Mouse (Mus musculus): ENCODE measurements at regions not wholly inside any gene's neighbourhood (a gene's known extent, or its start where the extent isn't known, plus 50 kb on each side); places are given as distances from the start of the nearest gene placed in this dataset.

DNA sequence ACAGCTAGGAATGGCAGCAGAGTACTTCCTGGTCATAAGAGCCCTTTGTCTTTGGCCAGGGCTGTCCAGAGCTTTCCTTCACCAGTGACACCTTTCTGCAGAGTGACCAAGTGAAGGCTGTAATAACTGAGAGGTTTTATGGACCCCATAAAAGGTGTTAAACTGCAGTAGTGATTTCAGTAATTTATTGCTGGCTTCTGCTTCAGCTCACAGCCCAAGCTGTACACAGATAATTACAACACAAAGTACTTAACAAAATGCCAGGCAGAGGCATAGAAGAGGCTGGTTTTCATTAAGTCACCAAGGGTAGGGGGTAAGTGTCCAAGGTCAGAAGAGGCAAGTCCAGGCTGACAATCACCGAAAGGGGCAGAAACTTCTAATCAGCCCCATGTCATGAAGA lies 83.8 kb downstream of the Eif4e start:
- Histone ChIP-seq H3K9me3 (replicated peaks; ENCODE audit: control insufficient read depth, low read length) (no peaks in the 10 kb centered on the region), H3K9ac (ENCODE audit: low read depth, low read length) (no peak overlapping the region), H3K27ac (ENCODE audit: low read length) (no peak overlapping the region), H3K36me3 (ENCODE audit: control insufficient read depth, insufficient read depth) (no peaks in the 10 kb centered on the region), H3K27me3 (ENCODE audit: control insufficient read depth, insufficient read depth, low read depth, low read length) (no peaks in the 10 kb centered on the region), H3K4me2 (ENCODE audit: low read depth, low read length) (no peak overlapping the region), H3K4me3 (ENCODE audit: low read depth, low read length) (no peak overlapping the region), H3K4me1 (ENCODE audit: control insufficient read depth, low read depth, low read length) (peaks cover 21% of the 10 kb centered on the region)
- 66% methylated on average over 1 of the region's 1 CpGs for WGBS (ENCODE audit: insufficient replicate concordance)
- ATAC-seq (ENCODE audit: low read depth), result no peak

DNA sequence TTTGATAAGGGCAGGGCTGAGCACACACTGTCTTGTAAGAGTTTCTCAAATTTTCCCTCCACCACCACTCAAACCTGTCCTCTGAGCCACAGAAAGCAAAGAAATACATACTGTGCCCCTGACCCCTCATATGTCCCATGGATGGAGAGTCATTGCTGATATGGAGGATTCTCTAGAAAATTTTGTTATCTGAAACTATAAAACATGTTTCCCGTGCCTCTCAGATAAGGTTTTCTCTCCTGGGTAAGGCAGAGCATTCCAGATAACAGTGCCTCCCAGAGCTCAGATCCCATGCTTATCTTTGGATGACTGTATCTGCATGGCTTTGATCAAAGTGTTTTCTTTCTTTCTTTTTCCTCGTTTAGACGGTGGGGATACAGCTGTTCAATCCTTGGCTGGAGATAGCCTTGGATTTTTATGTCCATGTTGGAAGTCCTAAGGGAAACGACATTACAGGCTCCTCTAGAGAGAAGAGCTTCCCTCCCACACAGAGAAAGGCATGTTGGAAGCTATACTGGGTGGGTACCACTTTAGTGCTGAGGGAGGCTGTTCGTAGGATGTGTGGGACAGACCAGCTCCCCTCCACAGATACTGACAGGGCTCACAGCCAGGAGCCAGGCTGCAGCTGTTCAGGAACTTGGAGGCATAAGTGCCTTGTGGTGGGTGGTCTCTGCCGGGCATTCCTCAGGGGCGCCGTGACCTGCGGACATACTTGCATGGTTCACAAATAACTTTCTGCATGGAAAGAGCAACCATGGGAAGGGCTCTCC lies 87.1 kb downstream of the Eif4e start:
- Histone ChIP-seq H3K27me3 (ENCODE audit: control insufficient read depth, insufficient read depth, low read depth, low read length) (no peaks in the 10 kb centered on the region), H3K9ac (ENCODE audit: low read depth, low read length) (0 out of 2 replicates have a peak overlapping the region, but pooled peaks have one; percentile 23), H3K4me1 (ENCODE audit: control insufficient read depth, low read depth, low read length) (peaks cover 22% of the 10 kb centered on the region), H3K9me3 (replicated peaks; ENCODE audit: control insufficient read depth, low read length) (no peaks in the 10 kb centered on the region), H3K27ac (ENCODE audit: low read length) (peak overlapping the region; percentile 81), H3K4me2 (ENCODE audit: low read depth, low read length) (peak overlapping the region; percentile 61), H3K36me3 (ENCODE audit: control insufficient read depth, insufficient read depth) (no peaks in the 10 kb centered on the region), H3K4me3 (ENCODE audit: low read depth, low read length) (peak overlapping the region; percentile 18)
- WGBS (ENCODE audit: insufficient replicate concordance), result 45% methylated on average over 9 of the region's 9 CpGs
- ATAC-seq (ENCODE audit: low read depth), result peak; percentile 87

DNA sequence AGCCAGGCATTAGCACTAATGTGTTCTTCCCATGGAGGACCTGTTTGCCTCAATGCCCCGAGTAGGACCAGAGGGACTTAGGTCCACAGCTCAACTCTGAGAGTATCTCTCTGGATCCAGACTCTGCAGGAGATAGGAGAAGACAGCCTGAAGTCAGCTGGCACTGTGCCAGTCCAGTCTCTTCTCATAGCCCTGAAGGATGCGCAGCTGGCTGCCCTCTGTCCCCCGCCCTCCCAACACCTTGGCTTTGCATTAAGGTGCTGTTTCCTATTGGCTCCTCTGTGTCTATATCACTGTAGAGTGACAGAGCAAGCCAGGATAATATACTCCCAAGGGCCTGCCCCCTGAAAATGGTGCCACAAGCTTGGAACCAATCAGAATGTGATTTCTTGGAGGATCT lies 87.7 kb downstream of the Eif4e start:
- WGBS (ENCODE audit: insufficient replicate concordance), result 51% methylated on average over 3 of the region's 3 CpGs
- peak overlapping the region; percentile 81 for H3K27ac ChIP-seq (ENCODE audit: low read length)
- H3K4me1 ChIP-seq (ENCODE audit: control insufficient read depth, low read depth, low read length), result peaks cover 22% of the 10 kb centered on the region
- H3K9ac ChIP-seq (ENCODE audit: low read depth, low read length), result no peak overlapping the region
- H3K4me3 ChIP-seq (ENCODE audit: low read depth, low read length), result peak overlapping the region; percentile 18
- no peaks in the 10 kb centered on the region for H3K27me3 ChIP-seq (ENCODE audit: control insufficient read depth, insufficient read depth, low read depth, low read length)
- peak overlapping the region; percentile 61 for H3K4me2 ChIP-seq (ENCODE audit: low read depth, low read length)
- no peaks in the 10 kb centered on the region for H3K36me3 ChIP-seq (ENCODE audit: control insufficient read depth, insufficient read depth)
- H3K9me3 ChIP-seq (replicated peaks; ENCODE audit: control insufficient read depth, low read length), result no peaks in the 10 kb centered on the region
- peak; percentile 76 for ATAC-seq (ENCODE audit: low read depth)

DNA sequence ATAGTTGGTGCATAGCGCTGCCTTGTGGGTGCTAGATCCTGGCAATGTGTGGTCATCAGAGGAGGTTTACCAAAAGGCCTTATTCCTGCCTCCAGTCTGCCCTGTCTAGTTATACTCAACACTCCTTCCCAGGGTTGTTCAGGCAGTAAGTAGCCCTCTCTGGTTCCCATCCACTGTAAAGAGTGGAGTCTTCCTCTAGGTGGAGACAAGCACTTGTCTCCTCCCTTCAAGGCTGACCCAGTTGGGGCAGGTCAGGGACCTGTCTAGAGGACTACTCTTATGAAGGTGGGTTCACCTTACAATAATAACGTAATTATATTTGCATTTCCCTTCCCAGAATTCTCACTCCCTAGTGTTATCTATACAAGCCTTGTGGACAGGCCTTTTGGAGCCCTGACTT lies 88.9 kb downstream of the Eif4e start:
- H3K4me2 ChIP-seq (ENCODE audit: low read depth, low read length), result no peak overlapping the region
- no peak overlapping the region for H3K27ac ChIP-seq (ENCODE audit: low read length)
- H3K9me3 ChIP-seq (replicated peaks; ENCODE audit: control insufficient read depth, low read length), result no peaks in the 10 kb centered on the region
- no peak overlapping the region for H3K4me3 ChIP-seq (ENCODE audit: low read depth, low read length)
- no peak for ATAC-seq (ENCODE audit: low read depth)
- WGBS (ENCODE audit: insufficient replicate concordance), result 71% methylated on average over 2 of the region's 2 CpGs
- H3K4me1 ChIP-seq (ENCODE audit: control insufficient read depth, low read depth, low read length), result peaks cover 22% of the 10 kb centered on the region
- no peaks in the 10 kb centered on the region for H3K27me3 ChIP-seq (ENCODE audit: control insufficient read depth, insufficient read depth, low read depth, low read length)
- no peak overlapping the region for H3K9ac ChIP-seq (ENCODE audit: low read depth, low read length)
- H3K36me3 ChIP-seq (ENCODE audit: control insufficient read depth, insufficient read depth), result no peaks in the 10 kb centered on the region

DNA sequence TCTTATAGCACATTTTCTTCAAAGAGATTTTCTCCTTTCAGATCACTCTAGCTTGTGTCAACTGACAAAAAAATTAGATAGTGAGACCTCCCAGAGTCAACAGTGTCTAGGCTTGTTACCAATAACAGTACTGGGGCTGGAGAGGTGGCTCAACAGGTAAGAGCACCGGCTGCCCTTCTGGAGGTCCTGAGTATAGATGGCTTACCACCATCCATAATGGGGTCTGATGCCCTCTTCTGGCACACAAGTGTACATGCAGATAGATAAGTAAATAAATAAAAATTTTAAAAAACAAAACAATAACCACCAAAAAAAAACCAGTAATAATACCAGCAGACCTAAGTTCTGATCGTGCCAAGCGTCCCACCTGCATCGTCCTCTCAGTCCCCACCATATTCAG lies 94.3 kb downstream of the Eif4e start:
- Histone ChIP-seq H3K36me3 (ENCODE audit: control insufficient read depth, insufficient read depth) (no peaks in the 10 kb centered on the region), H3K4me2 (ENCODE audit: low read depth, low read length) (no peak overlapping the region), H3K27me3 (ENCODE audit: control insufficient read depth, insufficient read depth, low read depth, low read length) (no peaks in the 10 kb centered on the region), H3K9ac (ENCODE audit: low read depth, low read length) (no peak overlapping the region), H3K9me3 (replicated peaks; ENCODE audit: control insufficient read depth, low read length) (no peaks in the 10 kb centered on the region), H3K27ac (ENCODE audit: low read length) (no peak overlapping the region), H3K4me3 (ENCODE audit: low read depth, low read length) (no peak overlapping the region), H3K4me1 (ENCODE audit: control insufficient read depth, low read depth, low read length) (no peaks in the 10 kb centered on the region)
- WGBS (ENCODE audit: insufficient replicate concordance), result 72% methylated on average over 4 of the region's 4 CpGs
- no peak for ATAC-seq (ENCODE audit: low read depth)

DNA sequence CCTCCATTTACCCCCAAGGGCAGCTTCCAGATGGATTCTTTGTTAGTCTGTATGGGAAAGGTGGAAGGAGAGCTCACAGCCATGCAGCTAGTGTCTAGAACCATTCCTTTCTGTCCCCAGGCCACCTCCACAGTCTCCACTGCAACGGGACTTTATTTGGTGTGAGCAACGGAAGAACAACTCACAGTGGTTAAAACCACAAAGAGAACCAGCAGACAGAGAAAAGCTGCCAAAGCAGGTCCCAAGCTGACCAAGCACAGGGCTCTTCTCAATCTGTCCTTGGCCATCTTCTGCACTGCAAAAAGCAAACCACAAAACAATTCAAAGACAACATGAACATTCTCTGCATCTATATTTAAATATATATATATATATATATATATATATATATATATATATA lies 98.1 kb downstream of the Eif4e start:
- WGBS (ENCODE audit: insufficient replicate concordance), result 26% methylated on average over 2 of the region's 2 CpGs
- Histone ChIP-seq H3K9me3 (replicated peaks; ENCODE audit: control insufficient read depth, low read length) (no peaks in the 10 kb centered on the region), H3K36me3 (ENCODE audit: control insufficient read depth, insufficient read depth) (no peaks in the 10 kb centered on the region), H3K4me2 (ENCODE audit: low read depth, low read length) (no peak overlapping the region), H3K27ac (ENCODE audit: low read length) (no peak overlapping the region), H3K27me3 (ENCODE audit: control insufficient read depth, insufficient read depth, low read depth, low read length) (no peaks in the 10 kb centered on the region), H3K4me1 (ENCODE audit: control insufficient read depth, low read depth, low read length) (no peaks in the 10 kb centered on the region), H3K4me3 (ENCODE audit: low read depth, low read length) (no peak overlapping the region), H3K9ac (ENCODE audit: low read depth, low read length) (no peak overlapping the region)
- no peak for ATAC-seq (ENCODE audit: low read depth)

DNA sequence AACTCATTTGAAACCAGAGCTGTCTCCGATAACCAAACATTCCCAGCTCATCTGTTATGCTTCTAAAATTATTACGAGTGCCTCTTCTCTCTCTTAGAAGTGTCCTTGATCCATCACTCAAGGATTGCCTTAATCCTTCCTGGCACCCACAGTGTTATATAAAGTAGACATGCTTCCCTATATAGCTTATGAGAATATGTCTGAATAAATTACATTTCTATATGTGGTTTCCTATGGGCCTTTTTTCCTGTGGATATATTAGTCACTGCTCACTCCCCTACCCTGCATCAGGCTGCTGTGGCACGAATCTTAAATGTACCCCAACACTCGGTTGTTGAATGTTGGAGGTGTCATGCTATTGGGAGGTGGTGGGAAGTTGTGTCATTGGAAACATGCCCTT lies 100.3 kb downstream of the Eif4e start:
- Histone ChIP-seq H3K4me2 (ENCODE audit: low read depth, low read length) (no peak overlapping the region), H3K4me1 (ENCODE audit: control insufficient read depth, low read depth, low read length) (no peaks in the 10 kb centered on the region), H3K27ac (ENCODE audit: low read length) (no peak overlapping the region), H3K27me3 (ENCODE audit: control insufficient read depth, insufficient read depth, low read depth, low read length) (no peaks in the 10 kb centered on the region), H3K4me3 (ENCODE audit: low read depth, low read length) (no peak overlapping the region), H3K9ac (ENCODE audit: low read depth, low read length) (no peak overlapping the region), H3K9me3 (replicated peaks; ENCODE audit: control insufficient read depth, low read length) (no peaks in the 10 kb centered on the region), H3K36me3 (ENCODE audit: control insufficient read depth, insufficient read depth) (no peaks in the 10 kb centered on the region)
- ATAC-seq (ENCODE audit: low read depth), result no peak
- whole genome bisulfite sequencing (ENCODE audit: insufficient replicate concordance), result 67% methylated on average over 4 of the region's 4 CpGs

DNA sequence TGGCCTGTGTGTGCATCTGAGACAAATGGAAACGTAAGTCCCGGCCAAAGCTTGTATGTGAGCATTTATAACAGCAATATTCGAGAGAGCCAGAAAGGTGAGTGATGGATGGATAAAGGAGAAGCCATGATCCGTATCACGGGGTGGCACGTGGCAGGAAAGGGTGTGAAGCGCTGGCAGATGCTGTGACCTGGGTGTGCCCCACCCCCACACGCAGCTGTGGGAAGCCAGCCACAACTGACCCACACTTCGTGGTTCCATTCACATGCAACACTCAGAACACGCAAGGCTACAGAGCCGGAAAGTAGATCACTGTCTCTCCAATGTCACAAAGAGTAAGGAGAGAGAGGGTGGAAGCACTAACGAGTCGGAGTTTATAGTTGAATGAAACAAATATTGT lies 104.3 kb downstream of the Eif4e start:
- H3K4me1 ChIP-seq (ENCODE audit: control insufficient read depth, low read depth, low read length), result no peaks in the 10 kb centered on the region
- H3K36me3 ChIP-seq (ENCODE audit: control insufficient read depth, insufficient read depth), result no peaks in the 10 kb centered on the region
- H3K9me3 ChIP-seq (replicated peaks; ENCODE audit: control insufficient read depth, low read length), result no peaks in the 10 kb centered on the region
- 67% methylated on average over 13 of the region's 13 CpGs for WGBS (ENCODE audit: insufficient replicate concordance)
- no peak overlapping the region for H3K4me2 ChIP-seq (ENCODE audit: low read depth, low read length)
- ATAC-seq (ENCODE audit: low read depth), result no peak
- no peak overlapping the region for H3K27ac ChIP-seq (ENCODE audit: low read length)
- H3K27me3 ChIP-seq (ENCODE audit: control insufficient read depth, insufficient read depth, low read depth, low read length), result no peaks in the 10 kb centered on the region
- no peak overlapping the region for H3K4me3 ChIP-seq (ENCODE audit: low read depth, low read length)
- H3K9ac ChIP-seq (ENCODE audit: low read depth, low read length), result no peak overlapping the region

DNA sequence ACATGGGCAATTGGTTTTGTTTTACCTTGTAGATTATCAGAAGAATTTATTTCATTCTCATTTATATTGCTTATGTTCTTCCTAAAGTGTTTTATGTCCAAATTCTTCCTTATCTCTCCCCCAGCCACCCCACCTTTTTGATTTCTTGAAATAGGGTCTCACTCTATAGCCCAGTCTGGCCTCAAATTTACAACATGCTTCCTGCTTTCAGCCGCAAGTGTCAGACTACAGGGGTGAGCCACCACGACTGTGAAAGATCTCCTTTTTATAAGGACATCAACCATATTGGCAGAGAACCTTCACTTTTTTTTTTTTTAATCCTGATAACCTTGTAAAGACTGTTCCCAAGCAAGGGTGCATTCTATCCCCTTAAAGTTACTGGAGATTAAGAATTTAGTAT lies 106.1 kb downstream of the Eif4e start:
- Histone ChIP-seq H3K27me3 (ENCODE audit: control insufficient read depth, insufficient read depth, low read depth, low read length) (no peaks in the 10 kb centered on the region), H3K4me1 (ENCODE audit: control insufficient read depth, low read depth, low read length) (no peaks in the 10 kb centered on the region), H3K4me2 (ENCODE audit: low read depth, low read length) (no peak overlapping the region), H3K9ac (ENCODE audit: low read depth, low read length) (no peak overlapping the region), H3K9me3 (replicated peaks; ENCODE audit: control insufficient read depth, low read length) (no peaks in the 10 kb centered on the region), H3K27ac (ENCODE audit: low read length) (no peak overlapping the region), H3K36me3 (ENCODE audit: control insufficient read depth, insufficient read depth) (no peaks in the 10 kb centered on the region), H3K4me3 (ENCODE audit: low read depth, low read length) (no peak overlapping the region)
- WGBS (ENCODE audit: insufficient replicate concordance), result 34% methylated on average over 2 of the region's 2 CpGs
- no peak for ATAC-seq (ENCODE audit: low read depth)

Data from liver, embryonic 16.5 days (tissue).